Mouse (Mus musculus): ENCODE results near the gene 4930505A04Rik. TPM values are rescaled to one million over a fixed set of nuclear protein-coding genes. Genes with fewer than 3 reads are reported as not detected.

The 4930505A04Rik gene
- polyA plus RNA-seq, 1 experiment, result not detected

- Histone ChIP-seq H3K4me3 (ENCODE audit: insufficient read depth, poor library complexity, severe bottlenecking) (no peak overlapping the region), H3K27me3 (ENCODE audit: control insufficient read depth, insufficient read depth, insufficient read length) (no peaks in the 10 kb centered on the region), H3K36me3 (ENCODE audit: control insufficient read depth, insufficient read depth) (no peaks in the 10 kb centered on the region), H3ac (ENCODE audit: control insufficient read depth, insufficient read length, low read depth) (no peak overlapping the region), H3K79me3 (ENCODE audit: low read depth) (no peaks in the 10 kb centered on the region), H3K79me2 (ENCODE audit: control insufficient read depth, insufficient read depth) (no peaks in the 10 kb centered on the region)
- no peak for TF ChIP-seq CTCF (IDR thresholded peaks at IDR 0.05; ENCODE audit: control insufficient read depth, insufficient read depth, insufficient read length)
- no peak for TF ChIP-seq CEBPB (IDR thresholded peaks at IDR 0.05; ENCODE audit: low read depth)
- no peak for TF ChIP-seq MYOG (IDR thresholded peaks at IDR 0.05; ENCODE audit: control insufficient read depth, extremely low read depth, insufficient read length)
- TF ChIP-seq FOSL1 (IDR thresholded peaks at IDR 0.05; ENCODE audit: insufficient read depth, low read length, poor library complexity, severe bottlenecking), result no peak
- no peak for TF ChIP-seq USF1 (IDR thresholded peaks at IDR 0.05; ENCODE audit: low read depth)
- TF ChIP-seq MYOD1 (IDR thresholded peaks at IDR 0.05; ENCODE audit: control insufficient read depth, insufficient read length, low read depth), result no peak
- TF ChIP-seq MAX (IDR thresholded peaks at IDR 0.05), result no peak
Observed at GRCm38 (mm10) chr11:30394351-30394750, 77.3 kb downstream of the 4930505A04Rik start.

- Histone ChIP-seq H3K36me3 (ENCODE audit: control insufficient read depth, insufficient read depth) (no peaks in the 10 kb centered on the region), H3K4me3 (ENCODE audit: insufficient read depth, poor library complexity, severe bottlenecking) (no peak overlapping the region), H3K79me2 (ENCODE audit: control insufficient read depth, insufficient read depth) (no peaks in the 10 kb centered on the region), H3K79me3 (ENCODE audit: low read depth) (no peaks in the 10 kb centered on the region), H3ac (ENCODE audit: control insufficient read depth, insufficient read length, low read depth) (no peak overlapping the region), H3K27me3 (ENCODE audit: control insufficient read depth, insufficient read depth, insufficient read length) (no peaks in the 10 kb centered on the region)
- no peak for TF ChIP-seq MYOG (IDR thresholded peaks at IDR 0.05; ENCODE audit: control insufficient read depth, extremely low read depth, insufficient read length)
- no peak for TF ChIP-seq MAX (IDR thresholded peaks at IDR 0.05)
- no peak for TF ChIP-seq MYOD1 (IDR thresholded peaks at IDR 0.05; ENCODE audit: control insufficient read depth, insufficient read length, low read depth)
- no peak for TF ChIP-seq USF1 (IDR thresholded peaks at IDR 0.05; ENCODE audit: low read depth)
- TF ChIP-seq FOSL1 (IDR thresholded peaks at IDR 0.05; ENCODE audit: insufficient read depth, low read length, poor library complexity, severe bottlenecking), result no peak
- no peak for TF ChIP-seq CEBPB (IDR thresholded peaks at IDR 0.05; ENCODE audit: low read depth)
- no peak for TF ChIP-seq CTCF (IDR thresholded peaks at IDR 0.05; ENCODE audit: control insufficient read depth, insufficient read depth, insufficient read length)
Observed at GRCm38 (mm10) chr11:30383076-30383475, 88.6 kb downstream of the 4930505A04Rik start.

Other genes with a start within 250 kb of the 4930505A04Rik start
- gene Sptbn1, start 203.7 kb downstream of the 4930505A04Rik start, polyA plus RNA-seq (2012; fragmentation: generic; extraction: Trizol), result 50.2 TPM
- 4.8 TPM for gene Acyp2, start 177.8 kb upstream of the 4930505A04Rik start, polyA plus RNA-seq (2012; fragmentation: generic; extraction: Trizol)